Mouse (Mus musculus): ENCODE measurements around the gene Zfp799. TPM values are rescaled to one million over a fixed set of nuclear protein-coding genes. Genes with fewer than 3 reads are reported as not detected.
"Not testable (repeated sequence)": the region's sequence is repeated elsewhere in the genome, so short reads cannot be mapped to it uniquely, and the experiment has no call there.

Zfp799 gene
- 1.2 and 1.7 TPM in 2 replicates for polyA plus RNA-seq (2015; fragmentation: Nextera tagmentation; extraction: Ambion mirVana)

DNA sequence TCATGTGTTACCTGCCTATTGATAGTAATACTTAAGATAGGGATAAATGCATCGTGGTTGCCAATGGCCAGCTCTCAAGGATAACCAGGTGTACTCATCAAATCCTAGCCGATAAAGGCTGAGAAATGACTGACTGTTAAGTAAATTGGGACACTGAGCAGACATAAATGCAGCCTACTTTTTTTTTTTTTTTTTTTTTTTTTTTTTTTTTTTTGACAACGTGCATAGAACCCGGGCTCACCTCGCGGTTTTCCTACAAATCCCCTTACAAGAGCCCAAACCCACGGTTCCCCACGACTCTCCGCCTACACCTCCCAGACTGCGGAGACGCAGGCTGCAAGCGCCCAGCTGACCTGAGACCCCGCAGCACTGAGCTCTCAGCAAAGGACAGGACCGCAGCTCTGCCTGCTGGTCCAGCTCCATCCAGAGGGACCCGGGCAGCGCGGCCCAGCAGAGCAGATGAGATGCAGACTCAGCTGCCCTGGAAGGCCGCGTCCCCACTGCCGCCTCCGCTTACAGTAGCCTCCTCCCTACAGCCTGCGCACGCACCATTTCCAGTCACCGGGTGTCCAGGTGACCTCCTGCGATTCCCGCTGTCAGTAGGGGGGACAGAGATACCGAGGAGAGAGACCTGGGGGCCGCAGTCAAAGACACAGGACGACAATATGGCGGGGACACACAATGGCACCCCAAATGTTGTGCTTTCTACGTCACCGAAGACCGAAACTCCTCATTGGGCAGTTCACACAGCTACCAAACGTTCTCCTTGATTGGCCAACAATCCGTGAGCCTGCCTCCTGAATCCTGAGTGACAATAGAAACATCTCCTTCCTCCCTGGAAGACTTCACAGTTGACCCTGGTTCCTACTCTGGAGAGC, at the start of gene Zfp799:
Gene Zfp799 (minus strand): TSS at position 722 of the 878 bp plus-strand sequence.
- Histone ChIP-seq H3K4me3 (replicated peaks) (peak within 1 kb of the TSS; percentile 68), H3K9ac (peak within 1 kb of the TSS; percentile 62), H3K36me3 (replicated peaks) (0 out of 2 replicates have a peak, but pooled peaks cover 3% of the 10 kb centered on the region), H3K4me2 (peak within 1 kb of the TSS; percentile 72), H3K27ac (replicated peaks) (no peak within 1 kb of the TSS), H3K4me1 (replicated peaks) (peaks cover 5% of the 10 kb centered on the region; the same call in 1 of the 2 replicates), H3K9me3 (replicated peaks) (no peaks in the 10 kb centered on the region), H3K27me3 (no peaks in the 10 kb centered on the region)
- ATAC-seq (ENCODE audit: insufficient read depth) = peak; percentile 71
- WGBS (ENCODE audit: insufficient replicate concordance) = 2% methylated on average over 35 of the region's 35 CpGs

DNA sequence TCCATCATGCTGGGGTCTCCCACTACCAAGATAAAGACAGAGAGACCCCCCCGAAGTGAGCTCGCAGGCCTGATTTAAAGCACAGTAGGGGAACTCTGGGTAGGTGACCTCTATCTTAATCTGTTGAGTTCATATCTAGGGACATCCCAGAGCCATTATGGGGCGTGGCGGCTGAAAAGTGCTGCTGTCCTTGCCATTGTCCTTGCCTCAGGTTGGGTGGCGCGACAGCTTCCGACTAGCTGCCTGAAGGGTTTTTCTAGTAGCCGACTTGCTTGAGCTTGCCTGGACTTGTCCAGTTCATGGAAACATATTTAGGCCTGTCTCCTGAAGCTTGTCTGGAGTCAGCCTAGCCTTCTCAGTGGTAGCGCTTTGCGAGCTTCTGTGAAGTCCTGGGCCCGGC, 48.7 kb upstream of the Zfp799 start:
- WGBS (ENCODE audit: insufficient replicate concordance) = 78% methylated on average over 11 of the region's 11 CpGs
- Histone ChIP-seq H3K36me3 (replicated peaks) (peaks cover 17% of the 10 kb centered on the region), H3K9ac (no peak overlapping the region), H3K27ac (replicated peaks) (no peak overlapping the region), H3K9me3 (replicated peaks) (no peaks in the 10 kb centered on the region), H3K4me2 (no peak overlapping the region), H3K4me3 (replicated peaks) (no peak overlapping the region), H3K27me3 (peaks cover 22% of the 10 kb centered on the region), H3K4me1 (replicated peaks) (no peaks in the 10 kb centered on the region)
- no peak for ATAC-seq (ENCODE audit: insufficient read depth)

DNA sequence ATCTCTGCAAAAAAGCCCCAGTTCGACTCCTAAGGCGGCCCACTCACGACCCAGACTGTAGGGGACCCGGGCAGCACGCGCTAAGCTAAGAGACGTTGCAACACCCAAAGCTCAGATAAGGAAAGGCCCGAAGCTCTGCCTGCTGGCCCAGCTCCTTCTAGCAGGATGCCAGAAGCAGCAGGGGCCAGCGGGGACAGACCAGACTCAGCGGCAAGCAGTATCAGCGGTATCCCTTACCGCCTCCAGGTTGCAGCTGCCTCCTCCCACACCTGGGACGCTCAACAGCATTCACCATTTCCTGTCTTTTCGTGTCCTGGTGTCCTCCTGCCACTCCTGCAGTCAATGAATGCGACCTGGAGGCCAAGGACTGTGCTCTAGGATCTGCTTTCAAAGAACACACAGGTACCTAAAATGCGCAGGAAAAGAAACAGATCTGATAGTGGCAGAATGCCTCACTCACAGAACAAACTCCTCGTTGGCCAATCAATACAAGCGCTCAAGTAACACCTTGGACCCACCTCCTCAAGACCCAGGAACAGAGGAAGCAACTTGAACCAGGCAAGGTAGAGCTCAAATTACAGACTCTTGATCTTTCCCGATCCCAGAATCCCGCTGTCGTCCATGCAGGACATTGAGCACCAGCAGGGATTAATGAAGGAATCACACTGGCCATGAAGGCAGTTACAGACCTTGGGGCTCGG, 47.6 kb upstream of the Zfp799 start:
- no peak overlapping the region for H3K27ac ChIP-seq (replicated peaks)
- peak overlapping the region; percentile 32 for H3K4me2 ChIP-seq
- H3K9ac ChIP-seq = no peak overlapping the region
- no peaks in the 10 kb centered on the region for H3K9me3 ChIP-seq (replicated peaks)
- no peak for ATAC-seq (ENCODE audit: insufficient read depth)
- H3K4me3 ChIP-seq (replicated peaks) = no peak overlapping the region
- peaks cover 22% of the 10 kb centered on the region for H3K27me3 ChIP-seq
- H3K4me1 ChIP-seq (replicated peaks) = no peaks in the 10 kb centered on the region
- peaks cover 6% of the 10 kb centered on the region; the same call in 1 of the 2 replicates for H3K36me3 ChIP-seq (replicated peaks)
- 9% methylated on average over 22 of the region's 22 CpGs for WGBS (ENCODE audit: insufficient replicate concordance)

DNA sequence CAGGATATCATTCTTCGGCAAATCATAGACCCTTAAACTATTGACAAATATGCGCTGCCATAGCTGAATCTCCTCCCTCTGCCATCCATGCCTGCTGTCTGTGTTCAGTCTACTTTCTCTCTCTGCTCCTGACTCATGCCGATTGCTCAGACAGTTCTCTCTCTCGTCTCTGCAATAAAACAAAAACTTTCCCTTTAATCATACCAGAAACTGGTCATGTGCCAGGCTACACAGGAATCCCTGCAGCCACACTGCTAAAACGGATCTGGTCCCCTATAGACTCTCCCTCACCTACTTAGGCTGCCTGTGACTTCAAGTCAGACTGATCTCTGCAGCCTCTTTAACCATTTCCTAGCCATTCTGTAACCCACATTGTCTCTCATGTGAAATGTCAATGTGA, 42.6 kb upstream of the Zfp799 start:
- no peak overlapping the region for H3K4me2 ChIP-seq
- ATAC-seq (ENCODE audit: insufficient read depth) = no peak
- H3K27me3 ChIP-seq = peaks cover 14% of the 10 kb centered on the region
- no peaks in the 10 kb centered on the region for H3K36me3 ChIP-seq (replicated peaks)
- no peak overlapping the region for H3K9ac ChIP-seq
- H3K27ac ChIP-seq (replicated peaks) = no peak overlapping the region
- WGBS (ENCODE audit: insufficient replicate concordance) = 58% methylated on average over 5 of the region's 5 CpGs
- H3K4me1 ChIP-seq (replicated peaks) = no peaks in the 10 kb centered on the region
- no peaks in the 10 kb centered on the region for H3K9me3 ChIP-seq (replicated peaks)
- no peak overlapping the region for H3K4me3 ChIP-seq (replicated peaks)

- no peak overlapping the region for H3K27ac ChIP-seq (replicated peaks)
- H3K27me3 ChIP-seq = peaks cover 8% of the 10 kb centered on the region; the same call in 1 of the 2 replicates
- H3K9ac ChIP-seq = no peak overlapping the region
- H3K4me1 ChIP-seq (replicated peaks) = no peaks in the 10 kb centered on the region
- ATAC-seq (ENCODE audit: insufficient read depth) = no peak
- H3K4me2 ChIP-seq = no peak overlapping the region
- H3K36me3 ChIP-seq (replicated peaks) = no peaks in the 10 kb centered on the region
- H3K9me3 ChIP-seq (replicated peaks) = no peaks in the 10 kb centered on the region
- no peak overlapping the region for H3K4me3 ChIP-seq (replicated peaks)
- WGBS (ENCODE audit: insufficient replicate concordance) = 71% methylated on average over 4 of the region's 4 CpGs
Observed at GRCm38 (mm10) chr17:32872091-32872490, 42.0 kb upstream of the Zfp799 start.

- no peak overlapping the region for H3K27ac ChIP-seq (replicated peaks)
- peaks cover 3% of the 10 kb centered on the region; the same call in 1 of the 2 replicates for H3K27me3 ChIP-seq
- no peaks in the 10 kb centered on the region for H3K36me3 ChIP-seq (replicated peaks)
- no peaks in the 10 kb centered on the region for H3K4me1 ChIP-seq (replicated peaks)
- H3K4me3 ChIP-seq (replicated peaks) = no peak overlapping the region
- no peak overlapping the region for H3K9ac ChIP-seq
- 65% methylated on average over 1 of the region's 1 CpGs for WGBS (ENCODE audit: insufficient replicate concordance)
- ATAC-seq (ENCODE audit: insufficient read depth) = no peak
- H3K9me3 ChIP-seq (replicated peaks) = no peaks in the 10 kb centered on the region
- H3K4me2 ChIP-seq = no peak overlapping the region
Observed at GRCm38 (mm10) chr17:32871483-32871882, 41.4 kb upstream of the Zfp799 start.

DNA sequence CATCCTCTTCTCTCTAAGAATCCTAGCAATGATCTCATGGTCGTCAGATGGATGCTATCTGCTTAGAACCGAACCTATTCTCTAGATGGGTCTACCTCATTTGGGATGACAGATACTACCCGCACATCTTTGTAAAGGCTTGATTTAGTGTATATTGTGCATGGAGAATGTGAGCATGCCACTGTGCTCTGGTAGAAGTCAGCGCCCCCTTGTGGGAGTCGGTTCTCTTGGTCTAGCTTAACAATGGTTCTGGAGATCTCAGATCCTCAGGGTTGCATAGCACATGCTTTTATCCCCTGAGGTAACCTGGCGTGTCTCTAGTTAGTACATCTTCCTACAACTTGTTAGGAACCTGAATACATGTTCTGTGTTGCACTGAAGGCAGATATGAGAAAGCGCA, 37.2 kb upstream of the Zfp799 start:
- H3K27ac ChIP-seq (replicated peaks) = not testable (repeated sequence)

GRCm38 (mm10) chr17:32856713-32857112, 26.7 kb upstream of the Zfp799 start:
- not testable (repeated sequence) for H3K4me1 ChIP-seq (replicated peaks); H3K27ac ChIP-seq (replicated peaks); H3K36me3 ChIP-seq (replicated peaks); ATAC-seq (ENCODE audit: insufficient read depth); H3K4me2 ChIP-seq; H3K27me3 ChIP-seq; H3K4me3 ChIP-seq (replicated peaks); H3K9ac ChIP-seq; H3K9me3 ChIP-seq (replicated peaks)
- 35% methylated on average over 3 of the region's 6 CpGs for WGBS (ENCODE audit: insufficient replicate concordance)

More for the DNA sequence above, 37.2 kb upstream of the Zfp799 start:
- WGBS (ENCODE audit: insufficient replicate concordance) = 41% methylated on average over 5 of the region's 7 CpGs
- H3K9me3 ChIP-seq (replicated peaks); H3K4me2 ChIP-seq; H3K4me3 ChIP-seq (replicated peaks); H3K36me3 ChIP-seq (replicated peaks); H3K27me3 ChIP-seq; H3K4me1 ChIP-seq (replicated peaks); H3K9ac ChIP-seq; ATAC-seq (ENCODE audit: insufficient read depth): not testable (repeated sequence)

DNA sequence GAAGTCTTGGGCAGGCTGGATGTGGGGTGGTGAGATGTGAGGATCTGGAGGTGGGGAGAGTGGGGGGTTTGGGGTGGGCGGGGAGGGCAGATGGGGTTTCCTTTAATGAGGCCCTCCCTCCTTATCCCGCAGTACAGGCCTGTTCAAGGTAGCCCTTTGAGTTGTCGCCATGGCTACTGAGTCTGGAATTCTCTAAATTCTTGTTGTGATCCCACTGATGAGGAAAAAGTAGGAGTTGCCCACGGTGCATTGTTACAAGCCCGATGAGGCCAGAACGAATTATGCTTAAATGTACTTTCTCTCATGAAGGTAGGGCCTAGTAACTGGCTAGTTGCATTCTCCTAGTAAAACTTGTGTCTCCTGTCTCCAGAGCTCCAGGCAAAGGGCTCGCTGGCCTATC, 21.5 kb upstream of the Zfp799 start:
- H3K27me3 ChIP-seq = no peaks in the 10 kb centered on the region
- 60% methylated on average over 7 of the region's 7 CpGs for WGBS (ENCODE audit: insufficient replicate concordance)

DNA sequence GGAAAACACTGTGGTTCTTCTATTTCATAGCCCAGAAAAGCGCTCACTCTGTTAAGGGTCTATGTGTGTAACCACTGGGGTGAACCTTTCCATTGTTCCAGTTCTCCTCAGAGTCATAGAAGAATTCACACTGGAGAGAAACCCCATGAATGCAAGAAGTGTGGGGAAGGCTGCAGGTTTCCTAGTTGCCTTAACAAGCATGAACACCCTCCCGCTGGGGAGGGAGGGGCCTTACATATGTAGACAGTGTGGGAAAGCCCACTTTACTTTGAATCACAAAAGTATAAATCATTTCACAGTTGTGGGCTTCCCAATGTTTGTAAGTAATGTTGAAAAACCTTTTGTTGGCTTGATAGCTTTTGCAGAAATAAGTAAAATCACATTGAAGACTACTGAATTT, 11.3 kb upstream of the Zfp799 start:
- Histone ChIP-seq H3K27ac (replicated peaks) (no peak overlapping the region), H3K36me3 (replicated peaks) (no peaks in the 10 kb centered on the region), H3K27me3 (no peaks in the 10 kb centered on the region), H3K9ac (no peak overlapping the region), H3K4me3 (replicated peaks) (no peak overlapping the region), H3K4me2 (no peak overlapping the region), H3K4me1 (replicated peaks) (no peaks in the 10 kb centered on the region), H3K9me3 (replicated peaks) (no peaks in the 10 kb centered on the region)
- ATAC-seq (ENCODE audit: insufficient read depth) = no peak
- WGBS (ENCODE audit: insufficient replicate concordance) = 58% methylated on average over 2 of the region's 2 CpGs

More for the DNA sequence above, 21.5 kb upstream of the Zfp799 start:
- Histone ChIP-seq H3K4me2 (no peak overlapping the region), H3K4me1 (replicated peaks) (no peaks in the 10 kb centered on the region), H3K9me3 (replicated peaks) (no peaks in the 10 kb centered on the region), H3K27ac (replicated peaks) (no peak overlapping the region), H3K4me3 (replicated peaks) (no peak overlapping the region), H3K9ac (no peak overlapping the region), H3K36me3 (replicated peaks) (no peaks in the 10 kb centered on the region)
- no peak for ATAC-seq (ENCODE audit: insufficient read depth)

DNA sequence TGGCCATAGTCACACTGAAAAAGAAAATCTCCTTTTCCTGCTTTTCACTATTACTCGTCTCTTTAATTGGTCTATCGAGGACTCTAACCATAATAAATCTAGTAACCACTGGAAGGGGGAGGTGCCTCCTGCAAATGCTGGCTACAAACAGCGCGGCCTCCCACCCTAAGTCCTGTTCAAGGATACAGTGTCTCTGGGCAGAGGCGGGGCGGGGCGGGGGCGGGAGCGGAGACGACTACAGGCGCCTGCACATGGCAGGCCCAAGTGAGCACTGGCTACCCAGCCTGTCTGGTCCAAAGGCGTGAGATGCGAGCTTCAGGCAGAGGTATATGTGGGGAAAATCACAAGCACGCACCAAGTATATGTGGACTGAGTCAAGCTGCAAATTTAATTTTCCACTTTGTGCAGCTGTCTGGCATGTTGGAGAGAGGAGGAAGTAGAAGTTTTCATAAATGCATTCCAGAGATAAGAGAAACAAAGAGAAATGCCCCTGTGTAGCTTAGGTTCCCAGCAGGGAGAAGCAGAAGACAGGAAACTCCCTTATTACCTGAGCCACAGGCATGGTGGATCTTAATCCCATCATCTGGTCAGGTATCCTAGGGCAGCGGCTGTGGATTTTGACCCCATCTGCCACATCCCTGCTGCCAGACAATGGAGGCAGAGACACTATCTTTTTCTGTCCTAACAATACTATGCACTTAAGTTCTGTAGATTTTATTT, 9.2 kb upstream of the Zfp799 start:
- no peaks in the 10 kb centered on the region for H3K27me3 ChIP-seq
- no peak overlapping the region for H3K27ac ChIP-seq (replicated peaks)
- no peaks in the 10 kb centered on the region for H3K4me1 ChIP-seq (replicated peaks)
- H3K9me3 ChIP-seq (replicated peaks) = no peaks in the 10 kb centered on the region
- no peak overlapping the region for H3K4me2 ChIP-seq
- H3K4me3 ChIP-seq (replicated peaks) = no peak overlapping the region
- H3K36me3 ChIP-seq (replicated peaks) = no peaks in the 10 kb centered on the region
- no peak for ATAC-seq (ENCODE audit: insufficient read depth)
- WGBS (ENCODE audit: insufficient replicate concordance) = 45% methylated on average over 15 of the region's 15 CpGs
- no peak overlapping the region for H3K9ac ChIP-seq
